Mouse (Mus musculus) right cerebral cortex, adult 2 months (tissue): ENCODE data around the gene Zbtb7a.

Experiments
- DNase-seq, 2 experiments: peaks; one replicate each; pipeline ENCODE4 v3.0.0; 2021 to 2022; ENCODE audit warnings: low spot score in 2 of 2

Zbtb7a gene

GRCm38 (mm10) chr10:81190236-81190911 is 55.4 kb downstream of the Zbtb7a start:
- DNase-seq, result no peak

- DNase-seq, result no peak
Measured at GRCm38 (mm10) chr10:81190912-81191321, 55.9 kb downstream of the Zbtb7a start.

- no peak for DNase-seq
Measured at GRCm38 (mm10) chr10:81191342-81191982, 56.4 kb downstream of the Zbtb7a start.

- peak; percentile 84 to 87 for DNase-seq
Measured at GRCm38 (mm10) chr10:81192270-81192967, 57.4 kb downstream of the Zbtb7a start.

GRCm38 (mm10) chr10:81192968-81193501 is 58.0 kb downstream of the Zbtb7a start:
- peak; percentile 50 to 57 for DNase-seq

GRCm38 (mm10) chr10:81193991-81194774 is 59.2 kb downstream of the Zbtb7a start:
- no peak for DNase-seq

- no peak for DNase-seq
Measured at GRCm38 (mm10) chr10:81195300-81195699, 60.3 kb downstream of the Zbtb7a start.

- DNase-seq, result no peak
Measured at GRCm38 (mm10) chr10:81196470-81197065, 61.5 kb downstream of the Zbtb7a start.

GRCm38 (mm10) chr10:81197305-81197704 is 62.3 kb downstream of the Zbtb7a start:
- no peak for DNase-seq

GRCm38 (mm10) chr10:81198230-81198629 is 63.2 kb downstream of the Zbtb7a start:
- DNase-seq, result peak; percentile 83

GRCm38 (mm10) chr10:81198990-81199389 is 64.0 kb downstream of the Zbtb7a start:
- DNase-seq, result no peak

GRCm38 (mm10) chr10:81200141-81200540 is 65.1 kb downstream of the Zbtb7a start:
- DNase-seq, result no peak

GRCm38 (mm10) chr10:81200605-81201287 is 65.7 kb downstream of the Zbtb7a start:
- DNase-seq, result no peak

GRCm38 (mm10) chr10:81201807-81202758 is 67.1 kb downstream of the Zbtb7a start, which contains the start of gene Nmrk2:
Gene Nmrk2 (minus strand): TSS chr10:81202051.
- no peak for DNase-seq
